Mouse (Mus musculus): ENCODE results near the gene Grem1. TPM values are rescaled to one million over a fixed set of nuclear protein-coding genes. Genes with fewer than 3 reads are reported as not detected.

Grem1 gene
- polyA plus RNA-seq (2015; fragmentation: Nextera tagmentation; extraction: Ambion mirVana): 0.14 and 0.18 TPM in 2 replicates

- DNase-seq (ENCODE audit: low spot score): no peak
- Histone ChIP-seq H3K9ac (ENCODE audit: low read depth, low read length) (0 out of 2 replicates have a peak within 1 kb of the TSS, but pooled peaks have one; percentile 13), H3K27ac (no peak within 1 kb of the TSS), H3K36me3 (ENCODE audit: insufficient read depth, low read length) (no peaks in the 10 kb centered on the region), H3K4me2 (ENCODE audit: low read length) (peak within 1 kb of the TSS; percentile 75), H3K4me3 (replicated peaks; ENCODE audit: low read depth, low read length) (peak within 1 kb of the TSS; percentile 40), H3K27me3 (ENCODE audit: insufficient read depth, low read length) (peaks cover 31% of the 10 kb centered on the region), H3K4me1 (replicated peaks; ENCODE audit: insufficient read depth, low read length) (peaks cover 11% of the 10 kb centered on the region; the same call in 1 of the 2 replicates), H3K9me3 (replicated peaks; ENCODE audit: low read length) (no peaks in the 10 kb centered on the region)
- TF ChIP-seq CTCF (IDR thresholded peaks at IDR 0.05; ENCODE audit: low read depth): no peak
- WGBS: under 1% methylated on average over 64 of the region's 64 CpGs
- peak; percentile 40; the same call in 1 of the 2 replicates for ATAC-seq (replicated peaks; ENCODE audit: low FRiP score, low read depth)
Observed at GRCm38 (mm10) chr2:113758311-113759161, at the start of gene Grem1. TSS of gene Grem1 (minus strand) at chr2:113758646.

DNA sequence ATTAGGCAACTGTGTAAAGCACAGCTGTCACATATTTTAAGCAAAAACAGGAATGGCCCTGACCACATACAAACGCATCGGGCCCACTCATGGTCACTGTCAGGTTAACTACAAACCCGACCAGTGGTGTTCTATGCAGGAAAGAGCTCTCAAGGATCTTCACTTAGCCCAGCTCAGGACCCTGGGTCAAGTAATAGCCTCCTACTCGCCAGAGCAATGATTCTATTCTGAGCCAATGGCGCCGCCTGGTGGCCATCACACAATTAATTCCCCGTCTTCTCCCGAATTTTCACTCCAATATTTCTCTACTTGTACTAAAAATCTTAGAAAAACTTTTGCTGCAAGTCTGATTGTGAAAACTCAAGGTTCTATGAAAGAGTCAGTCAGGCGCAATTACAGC is 49.2 kb upstream of the Grem1 start:
- ATAC-seq (replicated peaks; ENCODE audit: low FRiP score, low read depth): no peak
- H3K4me1 ChIP-seq (replicated peaks; ENCODE audit: insufficient read depth, low read length): no peaks in the 10 kb centered on the region
- no peak overlapping the region for H3K4me2 ChIP-seq (ENCODE audit: low read length)
- H3K4me3 ChIP-seq (replicated peaks; ENCODE audit: low read depth, low read length): no peak overlapping the region
- peak; percentile 78 for TF ChIP-seq CTCF (IDR thresholded peaks at IDR 0.05; ENCODE audit: low read depth)
- no peak overlapping the region for H3K9ac ChIP-seq (ENCODE audit: low read depth, low read length)
- H3K36me3 ChIP-seq (ENCODE audit: insufficient read depth, low read length): no peaks in the 10 kb centered on the region
- no peaks in the 10 kb centered on the region for H3K27me3 ChIP-seq (ENCODE audit: insufficient read depth, low read length)
- H3K9me3 ChIP-seq (replicated peaks; ENCODE audit: low read length): no peaks in the 10 kb centered on the region
- 26% methylated on average over 9 of the region's 9 CpGs for WGBS
- H3K27ac ChIP-seq: no peak overlapping the region
- DNase-seq (ENCODE audit: low spot score): peak; percentile 71

DNA sequence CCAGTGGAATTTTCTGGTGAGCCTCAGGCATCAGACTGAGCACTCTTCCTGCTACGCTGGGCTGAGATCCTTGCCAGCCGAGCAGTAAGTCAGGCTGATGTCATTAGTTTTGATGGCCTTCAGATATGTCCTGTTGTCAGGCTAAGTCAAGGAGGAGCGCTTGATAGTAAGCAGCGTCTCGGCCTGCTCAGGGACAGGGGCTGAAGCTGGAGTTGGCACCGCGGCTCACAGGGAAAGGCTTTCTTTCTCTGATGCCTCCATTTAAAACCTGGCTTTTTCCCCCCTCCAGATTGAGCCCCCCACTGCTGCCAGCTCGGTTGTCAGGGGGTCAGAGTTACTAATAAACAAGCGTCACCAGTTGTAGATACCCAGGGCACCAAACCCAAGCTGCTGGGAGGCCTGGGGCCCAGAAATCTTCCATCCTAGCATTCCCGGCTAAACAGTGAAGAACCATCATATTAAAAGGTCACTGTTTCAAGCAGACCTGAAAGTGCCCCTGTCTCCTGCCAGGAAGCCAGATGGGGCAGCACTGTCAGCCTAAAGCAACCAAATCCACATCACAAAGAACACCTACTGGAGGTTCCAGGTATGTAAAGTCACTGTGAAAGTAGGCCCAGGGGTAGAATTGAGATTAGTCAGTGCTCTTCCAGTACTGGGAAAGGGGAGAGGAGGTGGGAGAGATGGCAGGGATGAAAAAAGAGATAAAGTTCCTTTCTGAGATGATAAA is 48.6 kb upstream of the Grem1 start:
- H3K9ac ChIP-seq (ENCODE audit: low read depth, low read length): no peak overlapping the region
- no peaks in the 10 kb centered on the region for H3K36me3 ChIP-seq (ENCODE audit: insufficient read depth, low read length)
- no peaks in the 10 kb centered on the region for H3K4me1 ChIP-seq (replicated peaks; ENCODE audit: insufficient read depth, low read length)
- no peaks in the 10 kb centered on the region for H3K9me3 ChIP-seq (replicated peaks; ENCODE audit: low read length)
- H3K27me3 ChIP-seq (ENCODE audit: insufficient read depth, low read length): no peaks in the 10 kb centered on the region
- no peak for DNase-seq (ENCODE audit: low spot score)
- 65% methylated on average over 10 of the region's 10 CpGs for WGBS
- no peak for ATAC-seq (replicated peaks; ENCODE audit: low FRiP score, low read depth)
- no peak overlapping the region for H3K4me3 ChIP-seq (replicated peaks; ENCODE audit: low read depth, low read length)
- no peak overlapping the region for H3K27ac ChIP-seq
- TF ChIP-seq CTCF (IDR thresholded peaks at IDR 0.05; ENCODE audit: low read depth): no peak
- H3K4me2 ChIP-seq (ENCODE audit: low read length): no peak overlapping the region

- no peaks in the 10 kb centered on the region for H3K27me3 ChIP-seq (ENCODE audit: insufficient read depth, low read length)
- no peak for DNase-seq (ENCODE audit: low spot score)
- H3K9me3 ChIP-seq (replicated peaks; ENCODE audit: low read length): no peaks in the 10 kb centered on the region
- H3K36me3 ChIP-seq (ENCODE audit: insufficient read depth, low read length): no peaks in the 10 kb centered on the region
- H3K4me1 ChIP-seq (replicated peaks; ENCODE audit: insufficient read depth, low read length): no peaks in the 10 kb centered on the region
- TF ChIP-seq CTCF (IDR thresholded peaks at IDR 0.05; ENCODE audit: low read depth): no peak
- no peak overlapping the region for H3K4me3 ChIP-seq (replicated peaks; ENCODE audit: low read depth, low read length)
- ATAC-seq (replicated peaks; ENCODE audit: low FRiP score, low read depth): no peak
- no peak overlapping the region for H3K4me2 ChIP-seq (ENCODE audit: low read length)
- 84% methylated on average over 4 of the region's 4 CpGs for WGBS
- H3K27ac ChIP-seq: no peak overlapping the region
- no peak overlapping the region for H3K9ac ChIP-seq (ENCODE audit: low read depth, low read length)
Observed at GRCm38 (mm10) chr2:113805765-113806164, 47.3 kb upstream of the Grem1 start.

- no peak for TF ChIP-seq CTCF (IDR thresholded peaks at IDR 0.05; ENCODE audit: low read depth)
- 3% methylated on average over 1 of the region's 1 CpGs for WGBS
- ATAC-seq (replicated peaks; ENCODE audit: low FRiP score, low read depth) (no peak), DNase-seq (ENCODE audit: low spot score) (no peak)
- no peaks in the 10 kb centered on the region for H3K9me3 ChIP-seq (replicated peaks; ENCODE audit: low read length)
- no peaks in the 10 kb centered on the region for H3K27me3 ChIP-seq (ENCODE audit: insufficient read depth, low read length)
- no peak overlapping the region for H3K4me2 ChIP-seq (ENCODE audit: low read length)
- H3K27ac ChIP-seq: no peak overlapping the region
- no peak overlapping the region for H3K9ac ChIP-seq (ENCODE audit: low read depth, low read length)
- H3K36me3 ChIP-seq (ENCODE audit: insufficient read depth, low read length): no peaks in the 10 kb centered on the region
- H3K4me3 ChIP-seq (replicated peaks; ENCODE audit: low read depth, low read length): no peak overlapping the region
- H3K4me1 ChIP-seq (replicated peaks; ENCODE audit: insufficient read depth, low read length): no peaks in the 10 kb centered on the region
Observed at GRCm38 (mm10) chr2:113803753-113804152, 45.3 kb upstream of the Grem1 start.

DNA sequence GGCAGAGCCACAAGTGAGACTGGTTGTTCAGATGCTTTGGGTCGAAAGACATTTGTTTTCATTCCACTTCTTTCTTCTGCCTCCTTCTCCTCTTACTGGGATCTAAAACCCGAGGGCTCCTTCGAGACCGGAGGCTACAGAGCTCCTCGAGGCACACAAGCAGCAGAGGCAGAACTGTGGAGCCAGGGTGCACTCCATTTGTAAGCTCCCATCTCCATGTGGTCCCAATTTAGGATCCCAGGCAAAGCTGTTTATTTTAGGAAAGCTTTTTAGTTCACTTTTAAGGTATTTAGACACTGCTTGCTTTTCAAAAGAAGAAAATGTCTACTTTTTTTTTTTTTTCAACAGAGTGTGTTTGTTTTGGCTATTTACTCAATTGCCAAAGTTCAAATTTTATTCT is 42.4 kb upstream of the Grem1 start:
- Histone ChIP-seq H3K9ac (ENCODE audit: low read depth, low read length) (no peak overlapping the region), H3K4me2 (ENCODE audit: low read length) (no peak overlapping the region), H3K27ac (no peak overlapping the region), H3K27me3 (ENCODE audit: insufficient read depth, low read length) (no peaks in the 10 kb centered on the region), H3K4me1 (replicated peaks; ENCODE audit: insufficient read depth, low read length) (no peaks in the 10 kb centered on the region), H3K9me3 (replicated peaks; ENCODE audit: low read length) (no peaks in the 10 kb centered on the region), H3K36me3 (ENCODE audit: insufficient read depth, low read length) (no peaks in the 10 kb centered on the region), H3K4me3 (replicated peaks; ENCODE audit: low read depth, low read length) (no peak overlapping the region)
- TF ChIP-seq CTCF (IDR thresholded peaks at IDR 0.05; ENCODE audit: low read depth): no peak
- DNase-seq (ENCODE audit: low spot score) (no peak), ATAC-seq (replicated peaks; ENCODE audit: low FRiP score, low read depth) (no peak)
- 63% methylated on average over 5 of the region's 5 CpGs for WGBS
